Mouse (Mus musculus): ENCODE results near the gene Olfr338. TPM values are rescaled to one million over a fixed set of nuclear protein-coding genes. Genes with fewer than 3 reads are reported as not detected.
"Not testable (repeated sequence)": the region's sequence is repeated elsewhere in the genome, so short reads cannot be mapped to it uniquely, and the experiment has no call there.

The Olfr338 gene
- total RNA-seq (2012; rRNA removed), result not detected in 2 replicates

- Histone ChIP-seq H3K36me3 (ENCODE audit: control insufficient read depth, insufficient read depth, low read length, poor library complexity, severe bottlenecking) (no peaks in the 10 kb centered on the region), H3K4me3 (ENCODE audit: insufficient read depth in 1 of 2, low read depth in 1 of 2, low read length in 2 of 2, poor library complexity in 1 of 2, severe bottlenecking in 1 of 2) (no peak within 1 kb of the TSS), H3K9ac (ENCODE audit: insufficient read depth, low read depth, low read length, poor library complexity, severe bottlenecking) (no peak within 1 kb of the TSS), H3K9me3 (ENCODE audit: control insufficient read depth, insufficient read depth, low read depth, low read length) (no peaks in the 10 kb centered on the region), H3K4me1 (ENCODE audit: control insufficient read depth in 2 of 2, insufficient read depth in 2 of 2, low read length in 2 of 2, poor library complexity in 1 of 2) (no peaks in the 10 kb centered on the region), H3K27ac (ENCODE audit: insufficient read depth, low read depth, low read length, poor library complexity, severe bottlenecking) (no peak within 1 kb of the TSS)
- no peak for DNase-seq (ENCODE audit: low read depth, low spot score)
- no peak for TF ChIP-seq MAFK (IDR thresholded peaks at IDR 0.05; ENCODE audit: insufficient read depth, low read depth, low read length)
- TF ChIP-seq CHD2 (IDR thresholded peaks at IDR 0.05; ENCODE audit: low read depth, low read length), result no peak
- TF ChIP-seq ZC3H11A (IDR thresholded peaks at IDR 0.05; ENCODE audit: borderline replicate concordance, low read depth, low read length), result no peak
- TF ChIP-seq ZNF384 (IDR thresholded peaks at IDR 0.05; ENCODE audit: low read depth, low read length), result no peak
- no peak for TF ChIP-seq HCFC1 (IDR thresholded peaks at IDR 0.05; ENCODE audit: borderline replicate concordance, insufficient read depth, low read length)
- in situ Hi-C loops (cut with MboI; ENCODE audit: low sequenced_read_pairs in 2 of 2, unreplicated experiment in 2 of 2), result no loop called here
Measured at GRCm38 (mm10) chr2:36373219-36373618, at the start of gene Olfr338. Gene Olfr338 (plus strand): TSS chr2:36373519.

- H3K4me3 ChIP-seq (ENCODE audit: insufficient read depth in 1 of 2, low read depth in 1 of 2, low read length in 2 of 2, poor library complexity in 1 of 2, severe bottlenecking in 1 of 2); H3K9ac ChIP-seq (ENCODE audit: insufficient read depth, low read depth, low read length, poor library complexity, severe bottlenecking); in situ Hi-C loops (cut with MboI; ENCODE audit: low sequenced_read_pairs in 2 of 2, unreplicated experiment in 2 of 2); H3K9me3 ChIP-seq (ENCODE audit: control insufficient read depth, insufficient read depth, low read depth, low read length); H3K4me1 ChIP-seq (ENCODE audit: control insufficient read depth in 2 of 2, insufficient read depth in 2 of 2, low read length in 2 of 2, poor library complexity in 1 of 2); H3K36me3 ChIP-seq (ENCODE audit: control insufficient read depth, insufficient read depth, low read length, poor library complexity, severe bottlenecking): not testable (repeated sequence)
- peak overlapping the region; percentile 84; the same call in 1 of the 2 replicates for H3K27ac ChIP-seq (ENCODE audit: insufficient read depth, low read depth, low read length, poor library complexity, severe bottlenecking)
- DNase-seq (ENCODE audit: low read depth, low spot score), result peak; percentile 35
Measured at GRCm38 (mm10) chr2:36415174-36415573, 41.9 kb downstream of the Olfr338 start.

- H3K4me1 ChIP-seq (ENCODE audit: control insufficient read depth in 2 of 2, insufficient read depth in 2 of 2, low read length in 2 of 2, poor library complexity in 1 of 2); H3K9ac ChIP-seq (ENCODE audit: insufficient read depth, low read depth, low read length, poor library complexity, severe bottlenecking); DNase-seq (ENCODE audit: low read depth, low spot score); H3K36me3 ChIP-seq (ENCODE audit: control insufficient read depth, insufficient read depth, low read length, poor library complexity, severe bottlenecking); in situ Hi-C loops (cut with MboI; ENCODE audit: low sequenced_read_pairs in 2 of 2, unreplicated experiment in 2 of 2); H3K4me3 ChIP-seq (ENCODE audit: insufficient read depth in 1 of 2, low read depth in 1 of 2, low read length in 2 of 2, poor library complexity in 1 of 2, severe bottlenecking in 1 of 2); H3K9me3 ChIP-seq (ENCODE audit: control insufficient read depth, insufficient read depth, low read depth, low read length): not testable (repeated sequence)
- H3K27ac ChIP-seq (ENCODE audit: insufficient read depth, low read depth, low read length, poor library complexity, severe bottlenecking), result peak overlapping the region; percentile 70
Measured at GRCm38 (mm10) chr2:36415591-36415990, 42.3 kb downstream of the Olfr338 start.

GRCm38 (mm10) chr2:36418647-36419046, 45.3 kb downstream of the Olfr338 start, which contains the start of gene Olfr339:
Gene Olfr339 (plus strand): TSS chr2:36418947.
- no peak for TF ChIP-seq ZC3H11A (IDR thresholded peaks at IDR 0.05; ENCODE audit: borderline replicate concordance, low read depth, low read length)
- no peak for TF ChIP-seq MAFK (IDR thresholded peaks at IDR 0.05; ENCODE audit: insufficient read depth, low read depth, low read length)
- TF ChIP-seq HCFC1 (IDR thresholded peaks at IDR 0.05; ENCODE audit: borderline replicate concordance, insufficient read depth, low read length), result no peak
- no peak for TF ChIP-seq CHD2 (IDR thresholded peaks at IDR 0.05; ENCODE audit: low read depth, low read length)
- TF ChIP-seq ZNF384 (IDR thresholded peaks at IDR 0.05; ENCODE audit: low read depth, low read length), result no peak
- in situ Hi-C loops (cut with MboI; ENCODE audit: low sequenced_read_pairs in 2 of 2, unreplicated experiment in 2 of 2), result no loop called here
- Histone ChIP-seq H3K27ac (ENCODE audit: insufficient read depth, low read depth, low read length, poor library complexity, severe bottlenecking) (no peak within 1 kb of the TSS), H3K36me3 (ENCODE audit: control insufficient read depth, insufficient read depth, low read length, poor library complexity, severe bottlenecking) (no peaks in the 10 kb centered on the region), H3K9ac (ENCODE audit: insufficient read depth, low read depth, low read length, poor library complexity, severe bottlenecking) (no peak within 1 kb of the TSS), H3K4me3 (ENCODE audit: insufficient read depth in 1 of 2, low read depth in 1 of 2, low read length in 2 of 2, poor library complexity in 1 of 2, severe bottlenecking in 1 of 2) (no peak within 1 kb of the TSS), H3K4me1 (ENCODE audit: control insufficient read depth in 2 of 2, insufficient read depth in 2 of 2, low read length in 2 of 2, poor library complexity in 1 of 2) (peaks cover 3 to 7% of the 10 kb centered on the region in 2 experiments; a peak in 3 of 4 replicates), H3K9me3 (ENCODE audit: control insufficient read depth, insufficient read depth, low read depth, low read length) (peaks cover 2% of the 10 kb centered on the region)
- no peak for DNase-seq (ENCODE audit: low read depth, low spot score)

Other genes starting within 250 kb of the Olfr338 start
- gene Mrrf, start 237.1 kb upstream of the Olfr338 start, total RNA-seq (2012; rRNA removed), result 8.4 and 9.1 TPM in 2 replicates
- gene Rbm18, start 236.7 kb upstream of the Olfr338 start, total RNA-seq (2012; rRNA removed), result 16.5 and 22.1 TPM in 2 replicates
- gene Ptgs1, start 143.1 kb upstream of the Olfr338 start, total RNA-seq (2012; rRNA removed), result 8.7 and 9.0 TPM in 2 replicates
- not detected in 2 replicates for gene Olfr339, start 45.4 kb downstream of the Olfr338 start, total RNA-seq (2012; rRNA removed)
- gene Olfr340, start 79.1 kb downstream of the Olfr338 start, total RNA-seq (2012; rRNA removed), result 0.69 TPM in 1 of 2 replicates, not detected in the other
- not detected in 2 replicates for gene Olfr341, start 108.9 kb downstream of the Olfr338 start, total RNA-seq (2012; rRNA removed)
- not detected in 2 replicates for gene Olfr342, start 151.5 kb downstream of the Olfr338 start, total RNA-seq (2012; rRNA removed)
- not detected in 2 replicates for gene Olfr344, start 193.1 kb downstream of the Olfr338 start, total RNA-seq (2012; rRNA removed)

Measured in ES-E14 (cell line).